In genomic region chr13:115037304-115037703, GRCm38 (mm10) we compare ENCODE assay signal across 13 mouse cellular contexts. TPM values are rescaled to one million over a fixed set of nuclear protein-coding genes. Genes with fewer than 3 reads are reported as not detected.
A peak's percentile ranks its signal among the peaks of the same experiment; 100 is the strongest.
DNase-seq lines count a peak whose midpoint lies in the region; ATAC-seq and TF ChIP-seq lines count a peak whose summit lies in the region.
"Had no signal": no experiment of that assay in that cellular context is flagged by ENCODE, and none has a peak within 500 bp of the region (broad histone marks: within the 10 kb centered on the region; RNA-seq: fewer than 3 reads in every experiment).

No protein-coding gene starts in this region.

- 55% methylated on average over 4 of the region's 4 CpGs for WGBS in kidney, adult 2 months
- 66% methylated on average over 4 of the region's 4 CpGs for WGBS in midbrain, postnatal 0 days
- WGBS in midbrain, embryonic 14.5 days: 70% methylated on average over 4 of the region's 4 CpGs
- 67% methylated on average over 4 of the region's 4 CpGs for WGBS in kidney, postnatal 0 days

- no peak overlapping the region for H3K4me3 ChIP-seq in kidney, adult 2 months (ENCODE audit: insufficient read depth, low read depth, low read length)
- no peak overlapping the region for H3K4me3 ChIP-seq in midbrain, postnatal 0 days (ENCODE audit: low read depth, low read length)
- no peak overlapping the region for H3K4me3 ChIP-seq in midbrain, embryonic 14.5 days (replicated peaks; ENCODE audit: low read depth, low read length)
- H3K4me3 ChIP-seq in kidney, postnatal 0 days (replicated peaks; ENCODE audit: low read depth, low read length): no peak overlapping the region
- H3K4me3 ChIP-seq: embryonic facial prominence, embryonic 13.5 days; heart, embryonic 12.5 days; liver, embryonic 12.5 days had no signal

- H3K9ac ChIP-seq in midbrain, postnatal 0 days (replicated peaks; ENCODE audit: low read length, poor library complexity, severe bottlenecking): no peak overlapping the region
- no peak overlapping the region for H3K9ac ChIP-seq in midbrain, embryonic 14.5 days (replicated peaks; ENCODE audit: low read length)
- no peak overlapping the region for H3K9ac ChIP-seq in kidney, postnatal 0 days (ENCODE audit: low read depth, low read length)
- H3K9ac ChIP-seq: embryonic facial prominence, embryonic 13.5 days; heart, embryonic 12.5 days; liver, embryonic 12.5 days had no signal

- H3K9me3 ChIP-seq in midbrain, postnatal 0 days (ENCODE audit: low read length): no peaks in the 10 kb centered on the region
- no peaks in the 10 kb centered on the region for H3K9me3 ChIP-seq in midbrain, embryonic 14.5 days (ENCODE audit: control insufficient read depth, low read length)
- no peaks in the 10 kb centered on the region for H3K9me3 ChIP-seq in kidney, postnatal 0 days (replicated peaks; ENCODE audit: low read length)
- H3K9me3 ChIP-seq: embryonic facial prominence, embryonic 13.5 days; heart, embryonic 12.5 days; liver, embryonic 12.5 days had no signal

- no peak for TF ChIP-seq CTCF in kidney, adult 2 months (conservative IDR thresholded peaks at IDR 0.05; ENCODE audit: insufficient read depth, insufficient read length, low read depth, low read length)
- no peak for TF ChIP-seq CTCF in midbrain, postnatal 0 days (IDR thresholded peaks at IDR 0.05)
- TF ChIP-seq CTCF in kidney, postnatal 0 days (IDR thresholded peaks at IDR 0.05; ENCODE audit: low read depth): no peak

- DNase-seq in kidney, adult 2 months: peak; percentile 63
- no peak for DNase-seq in kidney, postnatal 4 days
- peak; percentile 71 for DNase-seq in midbrain, postnatal 0 days (ENCODE audit: low spot score)
- no peak for DNase-seq in midbrain, embryonic 14.5 days
- peak; percentile 71 for DNase-seq in kidney, postnatal 0 days (ENCODE audit: low spot score)
- DNase-seq in spleen, postnatal 4 days (ENCODE audit: low spot score in 2 of 2): no peak
- no peak for DNase-seq in right cerebral cortex, postnatal 36 days (ENCODE audit: low spot score in 2 of 2)
- DNase-seq: right cerebral cortex, postnatal 25 days had no signal

- TF ChIP-seq POLR2A in kidney, adult 2 months (IDR thresholded peaks at IDR 0.05; ENCODE audit: low read depth, low read length): no peak

- no peaks in the 10 kb centered on the region for H3K36me3 ChIP-seq in kidney, adult 2 months (ENCODE audit: control insufficient read depth, insufficient read depth, low read length)
- H3K36me3 ChIP-seq in midbrain, postnatal 0 days (ENCODE audit: insufficient read depth, low read length): no peaks in the 10 kb centered on the region
- H3K36me3 ChIP-seq in midbrain, embryonic 14.5 days (ENCODE audit: control insufficient read depth, insufficient read depth, low read length): no peaks in the 10 kb centered on the region
- no peaks in the 10 kb centered on the region for H3K36me3 ChIP-seq in kidney, postnatal 0 days (ENCODE audit: insufficient read depth, low read length)
- H3K36me3 ChIP-seq: embryonic facial prominence, embryonic 13.5 days; heart, embryonic 12.5 days; liver, embryonic 12.5 days had no signal

- H3K4me1 ChIP-seq in kidney, adult 2 months (ENCODE audit: control insufficient read depth, insufficient read depth, low read length): peaks cover 10% of the 10 kb centered on the region; the same call in 1 of the 2 replicates
- H3K4me1 ChIP-seq in midbrain, postnatal 0 days (ENCODE audit: insufficient read depth, low read length): no peaks in the 10 kb centered on the region
- H3K4me1 ChIP-seq in midbrain, embryonic 14.5 days (ENCODE audit: control insufficient read depth, insufficient read depth, low read length): no peaks in the 10 kb centered on the region
- H3K4me1 ChIP-seq in kidney, postnatal 0 days (replicated peaks; ENCODE audit: insufficient read depth, low read length): 0 out of 2 replicates have a peak, but pooled peaks cover 10% of the 10 kb centered on the region
- H3K4me1 ChIP-seq: embryonic facial prominence, embryonic 13.5 days; liver, embryonic 12.5 days had no signal

- ATAC-seq in midbrain, postnatal 0 days (ENCODE audit: low FRiP score): no peak
- ATAC-seq in midbrain, embryonic 14.5 days (ENCODE audit: low FRiP score, low TSS enrichment): no peak
- no peak for ATAC-seq in kidney, postnatal 0 days (replicated peaks; ENCODE audit: low FRiP score, low read depth)
- ATAC-seq: CD4-positive, CD25-positive, alpha-beta regulatory T cell, adult 4 months; liver, embryonic 12.5 days; midbrain, embryonic 16.5 days had no signal

- H3K4me2 ChIP-seq in midbrain, postnatal 0 days (ENCODE audit: low read depth, low read length, poor library complexity, severe bottlenecking): no peak overlapping the region
- no peak overlapping the region for H3K4me2 ChIP-seq in midbrain, embryonic 14.5 days (ENCODE audit: low read length)
- H3K4me2 ChIP-seq in kidney, postnatal 0 days (ENCODE audit: low read length): no peak overlapping the region
- H3K4me2 ChIP-seq: embryonic facial prominence, embryonic 13.5 days; heart, embryonic 12.5 days; liver, embryonic 12.5 days had no signal

- H3K27me3 ChIP-seq in kidney, adult 2 months (replicated peaks; ENCODE audit: control insufficient read depth, insufficient read depth, low read length): no peaks in the 10 kb centered on the region
- H3K27me3 ChIP-seq in midbrain, postnatal 0 days (ENCODE audit: insufficient read depth, low read length): no peaks in the 10 kb centered on the region
- H3K27me3 ChIP-seq in midbrain, embryonic 14.5 days (ENCODE audit: control insufficient read depth, insufficient read depth, low read length): no peaks in the 10 kb centered on the region
- no peaks in the 10 kb centered on the region for H3K27me3 ChIP-seq in kidney, postnatal 0 days (ENCODE audit: insufficient read depth, low read length)
- H3K27me3 ChIP-seq: embryonic facial prominence, embryonic 13.5 days; heart, embryonic 12.5 days; liver, embryonic 12.5 days had no signal

- 0 out of 2 replicates have a peak overlapping the region, but pooled peaks have one; percentile 59 for H3K27ac ChIP-seq in kidney, adult 2 months (ENCODE audit: insufficient read depth, low read depth, low read length)
- no peak overlapping the region for H3K27ac ChIP-seq in midbrain, postnatal 0 days (ENCODE audit: low read depth, low read length)
- no peak overlapping the region for H3K27ac ChIP-seq in midbrain, embryonic 14.5 days (replicated peaks; ENCODE audit: low read depth, low read length)
- H3K27ac ChIP-seq in kidney, postnatal 0 days: no peak overlapping the region
- H3K27ac ChIP-seq: embryonic facial prominence, embryonic 13.5 days; liver, embryonic 12.5 days had no signal

RNA-seq across cellular contexts. Expression of gene Pelo, which starts 52.7 kb away (rescaled TPM):
- 29.0 and 32.3 TPM in 2 replicates for polyA plus RNA-seq in kidney, adult 2 months (2012; rRNA removed)
- 5.7 and 14.1 TPM in 2 replicates for total RNA-seq in midbrain, postnatal 0 days (2014; rRNA removed)
- 6.0 and 7.0 TPM in 2 replicates for polyA plus RNA-seq in midbrain, postnatal 0 days (2015; fragmentation: Nextera tagmentation; extraction: Ambion mirVana)
- polyA plus RNA-seq in midbrain, embryonic 14.5 days (2014; fragmentation: Nextera tagmentation; extraction: Ambion mirVana): 5.7 and 6.2 TPM in 2 replicates
- 8.4 and 9.9 TPM in 2 replicates for polyA plus RNA-seq in kidney, postnatal 0 days (2015; fragmentation: Nextera tagmentation; extraction: Ambion mirVana)

Comparison
In these comparisons a context has a peak if more than half of its experiments do, and no peak if none do; other contexts are left out.
1. DNase-seq: peak in kidney, adult 2 months (single experiment), midbrain, postnatal 0 days (single experiment) and kidney, postnatal 0 days (single experiment); none in kidney, postnatal 4 days (0 of 2), midbrain, embryonic 14.5 days (single experiment), spleen, postnatal 4 days (0 of 2) and right cerebral cortex, postnatal 36 days (0 of 2).